Mouse (Mus musculus) forebrain, embryonic 12.5 days (tissue): ENCODE results near the gene Tmem213. TPM values are rescaled to one million over a fixed set of nuclear protein-coding genes. Genes with fewer than 3 reads are reported as not detected.

Experiments used
- ATAC-seq: fragments of 200-750 bp; cut with Nextera tagmentation; 2 replicates; pipeline ENCODE4 v1.8.0; 2017; ENCODE audit warnings: moderate TSS enrichment; ENCODE audit not compliant: low FRiP score
- H3K27ac ChIP-seq: fragments of 300-500 bp; sonication (generic); 2 replicates; pipeline ENCODE4 v1.5.1; 2016; ENCODE audit warnings: mild to moderate bottlenecking
- H3K27me3 ChIP-seq: fragments of 300-500 bp; sonication (generic); 2 replicates; pipeline ENCODE4 v1.6.1; 2016; ENCODE audit warnings: mild to moderate bottlenecking
- H3K36me3 ChIP-seq: fragments of 300-500 bp; sonication (generic); replicated peaks from 2 replicates; pipeline ENCODE4 v1.6.1; 2016; ENCODE audit warnings: mild to moderate bottlenecking
- H3K4me1 ChIP-seq: fragments of 300-500 bp; sonication (generic); 2 replicates; pipeline ENCODE4 v1.6.1; 2016
- H3K4me2 ChIP-seq: fragments of 300-500 bp; sonication (generic); 2 replicates; pipeline ENCODE4 v1.6.1; 2016; ENCODE audit warnings: mild to moderate bottlenecking, moderate library complexity
- H3K4me3 ChIP-seq: fragments of 300-500 bp; sonication (generic); replicated peaks from 2 replicates; pipeline ENCODE4 v1.5.1; 2016; ENCODE audit warnings: mild to moderate bottlenecking
- H3K9ac ChIP-seq: fragments of 300-500 bp; sonication (generic); 2 replicates; pipeline ENCODE4 v1.6.1; 2016; ENCODE audit warnings: mild to moderate bottlenecking
- H3K9me3 ChIP-seq: fragments of 300-500 bp; sonication (generic); 2 replicates; pipeline ENCODE4 v1.6.1; 2016
- WGBS: fragments of 180-500 bp; shearing (Covaris S2); methylation state at CpG from one replicate; pipeline ENCODE4 v1.1.7; 2016; 5-methylcytosine and 5-hydroxymethylcytosine counted together
- polyA plus RNA-seq: library from polyadenylated mRNA; unstranded; fragments of >200 nt; fragmentation: Nextera tagmentation; extraction: Ambion mirVana; gene quantifications from 2 replicates; pipeline ENCODE4 v1.2.1, GENCODE M21; 2016

Tmem213 gene
- polyA plus RNA-seq, 1 experiment from 2014 or later: not detected

DNA sequence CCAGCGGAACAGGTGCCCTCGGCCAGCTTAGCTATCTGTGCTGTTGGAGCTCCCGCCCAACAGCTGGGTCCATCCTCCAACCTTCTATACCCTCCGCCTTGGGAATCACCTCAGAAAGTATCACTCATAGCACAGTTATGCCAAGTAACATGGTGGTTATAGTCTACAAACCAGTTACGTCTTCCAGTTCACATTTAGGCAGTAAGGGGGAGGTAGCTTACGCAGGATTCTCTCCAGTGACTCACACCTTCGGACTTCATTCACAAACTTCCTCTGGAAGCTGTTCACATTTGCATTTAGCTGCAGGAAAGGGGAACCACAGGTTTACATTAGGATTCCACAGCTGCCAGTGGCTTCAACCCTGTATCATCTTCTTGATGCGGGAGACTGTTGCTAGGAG, 16.5 kb upstream of the Tmem213 start:
- Histone ChIP-seq H3K4me2 (no peak overlapping the region), H3K27ac (no peak overlapping the region), H3K4me3 (no peak overlapping the region), H3K9ac (no peak overlapping the region), H3K27me3 (no peaks in the 10 kb centered on the region), H3K9me3 (no peaks in the 10 kb centered on the region), H3K4me1 (no peaks in the 10 kb centered on the region), H3K36me3 (no peaks in the 10 kb centered on the region)
- WGBS: 94% methylated on average over 8 of the region's 8 CpGs
- no peak for ATAC-seq

DNA sequence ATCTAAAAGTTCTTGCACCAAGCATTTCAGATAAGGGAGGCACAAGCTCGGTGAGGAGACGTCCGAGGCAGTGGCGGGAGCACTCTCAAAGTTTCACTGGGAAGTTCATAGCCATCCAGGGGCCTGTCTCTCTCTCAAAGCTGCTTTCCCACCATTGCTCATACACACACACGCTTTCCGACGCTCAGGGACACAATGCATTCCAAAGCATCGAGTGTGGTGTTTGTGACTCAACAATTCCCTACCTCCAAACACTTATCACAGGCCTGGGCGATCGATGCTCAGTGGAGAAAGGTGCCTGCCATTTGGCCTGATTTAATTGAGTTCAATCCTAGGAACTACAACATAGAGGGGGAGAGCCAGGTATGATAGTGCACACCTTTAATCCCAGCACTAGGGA, 14.4 kb upstream of the Tmem213 start:
- Histone ChIP-seq H3K27me3 (no peaks in the 10 kb centered on the region), H3K9me3 (no peaks in the 10 kb centered on the region), H3K4me3 (no peak overlapping the region), H3K36me3 (no peaks in the 10 kb centered on the region), H3K4me1 (no peaks in the 10 kb centered on the region), H3K27ac (no peak overlapping the region), H3K4me2 (no peak overlapping the region), H3K9ac (no peak overlapping the region)
- WGBS: 86% methylated on average over 10 of the region's 10 CpGs
- ATAC-seq: no peak

DNA sequence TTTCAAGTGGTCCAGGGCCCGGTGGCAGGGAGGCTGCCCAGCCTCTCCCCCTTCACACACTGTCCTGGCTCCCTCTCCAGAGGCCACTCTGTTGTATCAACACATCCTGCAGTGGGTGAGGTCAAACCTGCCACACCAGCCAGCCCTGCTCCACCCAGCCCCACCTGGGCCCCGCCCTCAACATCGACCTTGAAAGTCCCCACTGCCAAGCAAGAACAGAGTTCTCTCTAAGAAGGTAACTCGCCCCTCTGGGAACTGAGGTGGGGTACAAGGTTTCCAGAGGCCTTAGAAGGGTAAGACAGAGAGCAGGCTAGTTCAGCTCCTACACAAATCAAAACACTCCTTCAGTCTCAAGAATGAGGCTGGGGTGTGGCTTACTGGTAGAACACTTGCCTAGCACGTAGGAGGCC, 12.1 kb upstream of the Tmem213 start:
- Histone ChIP-seq H3K9ac (no peak overlapping the region), H3K4me3 (no peak overlapping the region), H3K4me2 (no peak overlapping the region), H3K36me3 (no peaks in the 10 kb centered on the region), H3K9me3 (no peaks in the 10 kb centered on the region), H3K4me1 (no peaks in the 10 kb centered on the region), H3K27ac (no peak overlapping the region), H3K27me3 (no peaks in the 10 kb centered on the region)
- ATAC-seq: no peak
- 69% methylated on average over 5 of the region's 5 CpGs for WGBS

DNA sequence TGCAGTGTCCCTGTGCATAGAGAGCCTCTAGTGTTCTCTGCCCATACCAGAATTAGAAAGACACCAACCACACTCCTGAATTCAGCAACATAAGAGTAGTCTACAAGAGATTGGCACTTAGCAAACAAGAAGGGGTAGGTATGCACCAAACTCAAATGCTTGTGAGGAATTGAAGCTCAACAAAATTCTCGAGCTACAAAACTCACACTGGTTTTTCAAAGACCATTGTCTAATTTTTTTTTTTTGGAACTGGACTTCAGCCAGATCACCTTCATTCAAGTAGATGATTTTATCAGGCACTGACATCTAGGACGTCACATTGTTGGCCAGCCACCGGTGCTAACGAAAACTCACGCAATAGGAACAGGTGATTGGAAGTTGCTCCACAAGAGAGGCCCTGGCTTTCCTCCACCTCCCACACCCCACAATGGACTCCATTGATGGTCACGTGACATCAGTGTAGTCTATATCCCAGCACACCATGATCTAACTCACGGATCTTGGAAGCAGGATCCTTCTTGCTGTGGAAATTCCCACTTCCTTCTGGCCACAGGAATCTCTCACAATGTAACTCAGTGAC, 6.7 kb upstream of the Tmem213 start:
- no peaks in the 10 kb centered on the region for H3K36me3 ChIP-seq
- no peak for ATAC-seq

DNA sequence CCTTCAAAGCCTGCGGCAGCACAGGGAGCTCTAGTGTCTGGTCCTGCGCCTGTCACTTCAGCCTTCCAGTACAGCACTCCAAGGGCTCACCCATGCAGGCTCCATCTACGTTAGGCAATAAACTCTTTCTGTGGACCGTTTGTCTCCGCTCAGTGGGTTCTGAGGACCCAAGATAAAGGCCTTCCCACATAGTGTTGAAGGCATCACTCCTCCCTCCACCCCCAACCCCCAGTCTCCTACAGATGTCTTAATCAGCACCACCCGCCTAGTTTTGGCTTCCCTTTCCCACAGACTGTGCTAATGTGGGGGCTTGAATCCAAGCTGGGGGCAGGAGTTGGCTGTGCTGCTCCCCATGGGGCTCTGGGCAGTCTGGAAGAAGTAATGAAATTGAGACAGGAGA, 5.3 kb upstream of the Tmem213 start:
- ATAC-seq: no peak
- Histone ChIP-seq H3K9me3 (no peaks in the 10 kb centered on the region), H3K27me3 (no peaks in the 10 kb centered on the region), H3K27ac (no peak overlapping the region), H3K9ac (no peak overlapping the region), H3K36me3 (no peaks in the 10 kb centered on the region), H3K4me1 (no peaks in the 10 kb centered on the region), H3K4me2 (no peak overlapping the region), H3K4me3 (no peak overlapping the region)
- 70% methylated on average over 6 of the region's 6 CpGs for WGBS

More for the DNA sequence above, 6.7 kb upstream of the Tmem213 start:
- no peaks in the 10 kb centered on the region for H3K27me3 ChIP-seq
- no peak overlapping the region for H3K9ac ChIP-seq
- 86% methylated on average over 7 of the region's 7 CpGs for WGBS
- no peaks in the 10 kb centered on the region for H3K9me3 ChIP-seq
- no peak overlapping the region for H3K27ac ChIP-seq
- no peak overlapping the region for H3K4me3 ChIP-seq
- no peaks in the 10 kb centered on the region for H3K4me1 ChIP-seq
- no peak overlapping the region for H3K4me2 ChIP-seq

DNA sequence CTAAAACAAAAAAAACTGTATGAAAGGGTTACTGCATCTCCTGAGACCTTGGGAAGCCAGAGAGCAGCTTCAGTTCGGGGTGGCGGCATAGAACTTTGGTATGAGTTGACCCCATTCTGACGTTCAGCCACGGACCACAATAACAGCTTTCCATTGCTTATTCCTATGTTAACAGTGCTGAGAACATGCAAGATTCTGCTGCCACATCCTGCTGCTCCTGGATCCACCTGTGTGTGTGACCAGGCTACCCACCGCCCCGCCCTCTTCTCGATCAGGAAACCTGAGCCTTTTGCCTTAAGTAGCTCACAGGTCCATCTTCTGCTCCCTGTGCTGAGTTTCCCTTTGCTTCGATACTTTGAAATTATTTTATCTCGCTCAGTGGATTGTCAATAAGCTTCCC, 3.1 kb upstream of the Tmem213 start:
- Histone ChIP-seq H3K4me3 (no peak overlapping the region), H3K36me3 (no peaks in the 10 kb centered on the region), H3K27ac (no peak overlapping the region), H3K27me3 (no peaks in the 10 kb centered on the region; the same call in 1 of the 2 replicates), H3K4me2 (no peak overlapping the region), H3K4me1 (peaks cover 7% of the 10 kb centered on the region; the same call in 1 of the 2 replicates), H3K9me3 (no peaks in the 10 kb centered on the region), H3K9ac (no peak overlapping the region)
- ATAC-seq: no peak
- WGBS: 86% methylated on average over 9 of the region's 9 CpGs

DNA sequence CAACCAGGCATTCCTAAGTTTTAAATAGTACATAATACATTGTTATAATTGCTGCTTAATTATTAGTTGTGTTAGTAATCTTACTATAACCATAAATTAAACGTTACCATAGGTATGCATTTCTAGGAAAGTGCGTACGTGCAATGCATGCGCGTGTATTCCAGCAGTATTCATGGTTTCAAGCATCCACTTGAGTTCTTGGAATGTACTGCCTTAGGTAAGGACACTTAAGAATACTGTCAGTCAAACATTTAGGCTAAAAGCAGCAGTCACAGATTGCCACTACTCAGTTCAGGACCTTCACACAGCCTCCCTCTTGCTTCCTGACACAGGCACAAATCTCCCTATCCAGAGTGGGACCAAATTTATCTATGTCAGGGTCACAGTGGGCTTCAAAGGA, 606 bp upstream of the Tmem213 start:
- Histone ChIP-seq H3K27me3 (no peaks in the 10 kb centered on the region; the same call in 1 of the 2 replicates), H3K9me3 (no peaks in the 10 kb centered on the region), H3K4me3 (no peak overlapping the region), H3K9ac (no peak overlapping the region), H3K27ac (no peak overlapping the region), H3K36me3 (no peaks in the 10 kb centered on the region), H3K4me1 (peaks cover 7% of the 10 kb centered on the region; the same call in 1 of the 2 replicates), H3K4me2 (no peak overlapping the region)
- no peak for ATAC-seq
- 92% methylated on average over 5 of the region's 5 CpGs for WGBS

DNA sequence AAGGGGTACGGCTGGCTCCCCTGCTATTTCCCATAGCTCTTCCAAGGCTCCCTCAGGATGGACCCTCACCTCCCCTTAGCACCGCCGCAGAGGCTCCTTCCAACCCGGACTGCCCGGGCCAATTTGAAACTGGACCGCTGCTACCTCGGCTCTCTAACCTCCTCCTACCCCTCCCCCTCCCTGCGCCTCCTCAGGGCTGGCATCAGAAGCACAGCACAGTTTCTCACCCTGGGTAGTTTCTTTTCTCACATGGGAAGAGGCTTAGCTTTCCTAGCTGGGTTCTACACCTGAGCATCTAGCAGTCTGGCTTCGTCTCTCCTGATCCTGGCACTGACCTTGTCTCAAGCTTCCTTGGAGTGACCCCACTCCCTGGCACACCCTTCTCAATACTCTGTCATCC, 816 bp downstream of the Tmem213 start:
- H3K27me3 ChIP-seq: no peaks in the 10 kb centered on the region; the same call in 1 of the 2 replicates
- no peaks in the 10 kb centered on the region for H3K9me3 ChIP-seq
- no peak overlapping the region for H3K9ac ChIP-seq
- no peak overlapping the region for H3K27ac ChIP-seq
- H3K4me2 ChIP-seq: no peak overlapping the region
- WGBS: 15% methylated on average over 9 of the region's 9 CpGs
- H3K4me1 ChIP-seq: peaks cover 7% of the 10 kb centered on the region; the same call in 1 of the 2 replicates
- ATAC-seq: no peak
- no peaks in the 10 kb centered on the region for H3K36me3 ChIP-seq
- no peak overlapping the region for H3K4me3 ChIP-seq

DNA sequence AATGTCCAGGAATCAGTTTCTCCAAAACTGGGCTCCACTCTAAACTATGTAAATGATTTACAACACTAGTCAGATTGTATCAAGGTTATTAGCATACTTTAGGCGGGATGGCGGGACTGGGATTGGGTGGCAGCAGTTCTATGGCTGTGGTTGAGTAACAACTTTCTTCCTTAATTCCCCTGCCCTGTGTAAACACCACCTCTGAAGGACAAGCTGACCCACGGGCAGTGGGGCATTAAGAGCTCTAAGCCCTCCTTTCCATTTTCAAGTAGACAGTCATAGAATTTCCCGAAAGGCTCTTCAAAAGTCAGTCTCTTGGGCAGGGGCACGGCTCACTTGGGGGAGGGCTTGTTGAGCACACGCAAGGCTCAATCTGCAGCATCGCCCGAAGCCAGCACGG, 1.8 kb downstream of the Tmem213 start:
- H3K27me3 ChIP-seq: no peaks in the 10 kb centered on the region; the same call in 1 of the 2 replicates
- no peaks in the 10 kb centered on the region for H3K36me3 ChIP-seq
- H3K4me2 ChIP-seq: no peak overlapping the region
- ATAC-seq: no peak
- no peaks in the 10 kb centered on the region for H3K9me3 ChIP-seq
- 72% methylated on average over 9 of the region's 9 CpGs for WGBS
- no peak overlapping the region for H3K9ac ChIP-seq
- H3K4me1 ChIP-seq: peaks cover 7% of the 10 kb centered on the region; the same call in 1 of the 2 replicates
- no peak overlapping the region for H3K27ac ChIP-seq
- H3K4me3 ChIP-seq: no peak overlapping the region

DNA sequence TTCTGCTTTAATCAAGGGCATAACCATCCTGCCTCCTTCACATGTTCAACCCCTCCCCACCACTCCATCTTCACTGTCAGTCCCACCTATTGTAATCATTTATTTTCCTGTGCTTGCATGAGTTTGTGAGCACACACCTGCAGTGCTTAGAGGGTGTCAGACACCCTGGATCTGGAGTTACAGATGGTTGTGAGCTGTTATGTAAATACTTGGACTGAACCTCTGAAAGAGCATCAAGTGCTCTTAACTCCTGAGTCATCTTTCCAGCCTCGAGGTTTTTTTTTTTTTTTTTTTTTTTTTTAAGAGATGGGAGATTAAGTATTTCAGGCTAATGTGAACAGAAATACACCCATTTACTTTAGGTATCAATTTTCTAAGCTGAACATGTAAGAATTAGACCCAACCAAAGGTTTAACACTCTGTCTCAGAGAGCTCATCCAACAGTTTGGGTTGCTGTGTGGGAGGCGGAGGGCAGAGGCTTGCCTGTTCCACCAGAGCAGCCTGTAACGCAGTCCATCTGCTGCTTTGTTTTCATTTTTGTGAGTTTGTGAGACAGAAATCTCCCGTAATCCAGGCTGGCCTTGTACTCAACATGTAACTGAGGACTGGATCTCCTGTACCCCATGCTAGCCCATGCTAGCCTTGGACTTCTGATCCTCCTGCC, 7.2 kb downstream of the Tmem213 start:
- ATAC-seq: no peak
- H3K27me3 ChIP-seq: no peaks in the 10 kb centered on the region
- H3K4me1 ChIP-seq: no peaks in the 10 kb centered on the region
- H3K27ac ChIP-seq: no peak overlapping the region
- H3K4me2 ChIP-seq: no peak overlapping the region
- 72% methylated on average over 4 of the region's 4 CpGs for WGBS
- H3K4me3 ChIP-seq: no peak overlapping the region
- H3K9ac ChIP-seq: no peak overlapping the region
- no peaks in the 10 kb centered on the region for H3K36me3 ChIP-seq
- H3K9me3 ChIP-seq: no peaks in the 10 kb centered on the region

DNA sequence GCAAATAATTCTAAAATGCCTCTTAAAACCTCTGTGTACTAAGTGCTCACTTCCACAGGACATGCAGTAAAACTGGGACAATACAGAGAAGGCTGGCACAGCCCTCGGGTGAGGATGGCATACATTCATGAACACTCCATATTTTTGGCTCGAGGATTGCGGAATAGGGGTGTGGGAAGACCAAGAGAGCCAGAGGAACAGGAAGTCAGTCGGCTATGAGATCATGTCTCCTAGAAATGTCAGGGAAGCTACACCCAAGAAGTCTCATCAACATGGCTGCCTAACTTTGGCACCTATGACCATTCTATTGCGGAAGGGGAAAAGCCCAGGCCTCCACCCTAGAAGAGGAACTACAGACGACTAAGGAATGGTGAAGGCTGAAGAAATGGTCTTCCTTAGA, 9.3 kb downstream of the Tmem213 start:
- Histone ChIP-seq H3K4me3 (no peak overlapping the region), H3K9ac (no peak overlapping the region), H3K4me1 (no peaks in the 10 kb centered on the region), H3K9me3 (no peaks in the 10 kb centered on the region), H3K27me3 (no peaks in the 10 kb centered on the region), H3K27ac (no peak overlapping the region), H3K36me3 (no peaks in the 10 kb centered on the region), H3K4me2 (no peak overlapping the region)
- no peak for ATAC-seq
- WGBS: 93% methylated on average over 6 of the region's 6 CpGs

DNA sequence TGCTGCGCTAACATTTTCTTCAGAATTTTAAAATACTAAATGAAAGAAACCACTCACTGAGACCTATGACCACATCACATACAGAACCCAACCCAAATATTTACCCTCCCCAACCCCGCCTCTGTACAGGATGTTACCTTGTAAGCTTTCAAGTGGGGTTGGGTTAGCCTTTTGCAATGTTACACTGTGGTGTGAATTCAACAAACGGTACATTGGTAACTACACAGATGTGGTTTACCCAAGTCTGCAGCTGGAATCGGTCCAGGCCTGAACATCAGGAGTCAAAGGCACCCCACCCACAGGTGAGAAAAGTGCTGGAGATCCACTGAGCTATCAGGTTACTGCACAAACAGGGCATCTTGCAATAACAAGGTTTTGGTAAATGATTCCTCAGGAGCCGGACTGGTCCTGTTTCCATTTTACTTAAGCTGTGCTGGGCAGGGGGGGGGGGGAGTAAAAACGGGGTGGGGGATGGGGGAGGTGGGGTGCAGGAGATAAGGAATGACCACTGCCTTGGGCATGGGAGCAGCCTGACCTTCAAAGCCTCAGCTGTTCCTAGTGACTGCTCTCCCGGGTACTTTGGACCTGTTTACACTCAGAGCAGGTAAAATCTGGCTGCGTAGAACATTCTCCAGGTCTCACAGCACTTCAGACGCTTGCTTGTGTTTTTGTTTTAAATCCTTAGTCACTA, 11.8 kb downstream of the Tmem213 start:
- Histone ChIP-seq H3K9me3 (no peaks in the 10 kb centered on the region), H3K4me2 (no peak overlapping the region), H3K27ac (no peak overlapping the region), H3K4me3 (no peak overlapping the region), H3K36me3 (peaks cover 18% of the 10 kb centered on the region), H3K9ac (no peak overlapping the region), H3K4me1 (no peaks in the 10 kb centered on the region), H3K27me3 (no peaks in the 10 kb centered on the region)
- WGBS: 80% methylated on average over 9 of the region's 9 CpGs
- ATAC-seq: no peak

DNA sequence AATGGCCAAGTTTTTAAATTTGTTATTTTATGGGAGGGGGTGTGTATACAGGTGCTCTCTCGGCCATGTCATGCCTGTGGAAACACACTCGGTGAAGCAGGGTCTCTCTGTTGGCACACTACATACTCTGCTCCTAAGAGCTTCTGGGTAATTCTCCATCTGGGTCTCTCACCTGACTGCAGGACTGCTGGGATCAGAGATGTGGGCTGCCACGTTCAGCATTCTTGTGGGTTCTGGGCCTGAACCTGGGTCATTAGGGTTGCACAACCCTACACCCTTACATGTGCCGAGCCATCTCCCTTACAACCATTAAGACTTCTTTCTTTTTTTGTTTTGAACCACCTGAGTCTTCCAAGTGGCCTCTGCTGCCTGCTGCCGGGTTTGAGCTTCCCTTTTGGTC, 12.8 kb downstream of the Tmem213 start:
- no peak for ATAC-seq
- WGBS: 87% methylated on average over 5 of the region's 5 CpGs

More for the DNA sequence above, 12.8 kb downstream of the Tmem213 start:
- no peaks in the 10 kb centered on the region for H3K4me1 ChIP-seq
- H3K9ac ChIP-seq: no peak overlapping the region
- no peak overlapping the region for H3K4me2 ChIP-seq
- H3K4me3 ChIP-seq: no peak overlapping the region
- no peaks in the 10 kb centered on the region for H3K9me3 ChIP-seq
- peaks cover 29% of the 10 kb centered on the region for H3K36me3 ChIP-seq
- no peak overlapping the region for H3K27ac ChIP-seq
- no peaks in the 10 kb centered on the region for H3K27me3 ChIP-seq
